Mouse (Mus musculus) hindbrain, embryonic 10.5 days (tissue): ENCODE data around the gene Elp5. TPM values are rescaled to one million over a fixed set of nuclear protein-coding genes. Genes with fewer than 3 reads are reported as not detected.
"Not testable (repeated sequence)": the region's sequence is repeated elsewhere in the genome, so short reads cannot be mapped to it uniquely, and the experiment has no call there.

Experiments used
- DNase-seq: peaks from one replicate; pipeline ENCODE4 v3.0.0-alpha.2; 2017; ENCODE audit warnings: low spot score
- H3K27ac ChIP-seq: fragments of 300-500 bp; sonication (generic); 2 replicates; pipeline ENCODE4 v1.5.1; 2016; ENCODE audit warnings: mild to moderate bottlenecking, moderate library complexity
- H3K27me3 ChIP-seq: fragments of 300-500 bp; sonication (generic); 2 replicates; pipeline ENCODE4 v1.6.1; 2016; ENCODE audit warnings: mild to moderate bottlenecking; ENCODE audit not compliant: poor library complexity, insufficient read depth, severe bottlenecking
- H3K36me3 ChIP-seq: fragments of 300-500 bp; sonication (generic); 2 replicates; pipeline ENCODE4 v1.6.1; 2016; ENCODE audit warnings: mild to moderate bottlenecking, moderate library complexity
- H3K4me1 ChIP-seq: fragments of 300-500 bp; sonication (generic); replicated peaks from 2 replicates; pipeline ENCODE4 v1.6.1; 2016; ENCODE audit warnings: mild to moderate bottlenecking
- H3K4me3 ChIP-seq: fragments of 300-500 bp; sonication (generic); 2 replicates; pipeline ENCODE4 v1.5.1; 2016; ENCODE audit warnings: mild to moderate bottlenecking, moderate library complexity
- H3K9me3 ChIP-seq: fragments of 300-500 bp; sonication (generic); 2 replicates; pipeline ENCODE4 v1.6.1; 2016; ENCODE audit warnings: mild to moderate bottlenecking, moderate library complexity
- WGBS: fragments of 180-500 bp; shearing (Covaris S2); methylation state at CpG from one replicate; pipeline ENCODE4 v1.1.7; 2016; 5-methylcytosine and 5-hydroxymethylcytosine counted together
- polyA plus RNA-seq: library from polyadenylated mRNA; unstranded; fragments of >200 nt; fragmentation: Nextera tagmentation; extraction: Ambion mirVana; gene quantifications from 2 replicates; pipeline ENCODE4 v1.2.1, GENCODE M21; 2016

Elp5 gene
- polyA plus RNA-seq, 1 experiment from 2014 or later, result 167 TPM

DNA sequence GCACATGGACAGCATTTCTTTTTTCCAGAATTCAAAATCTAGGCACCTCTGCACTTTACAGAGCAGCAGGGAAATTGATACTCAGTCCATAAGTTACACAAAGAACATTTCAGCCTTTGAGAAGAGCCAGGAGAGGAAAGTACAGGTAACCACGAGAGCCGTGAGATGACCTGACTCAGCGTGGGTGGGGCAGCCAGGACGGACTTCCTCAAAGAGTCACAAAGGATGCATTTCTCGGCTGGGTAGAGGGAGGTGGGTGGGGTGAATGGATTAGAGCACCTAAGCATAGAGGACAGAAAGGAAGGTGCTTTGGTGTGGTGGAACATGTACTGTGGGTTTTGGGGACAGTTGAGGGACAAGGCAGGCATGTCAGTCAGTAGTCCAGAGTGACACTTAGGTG, 20.5 kb downstream of the Elp5 start:
- DNase-seq, result no peak
- Histone ChIP-seq H3K27me3 (peaks cover 69% of the 10 kb centered on the region), H3K9me3 (no peaks in the 10 kb centered on the region), H3K36me3 (no peaks in the 10 kb centered on the region), H3K4me3 (no peak overlapping the region), H3K4me1 (peaks cover 15% of the 10 kb centered on the region), H3K27ac (no peak overlapping the region)
- 55% methylated on average over 5 of the region's 5 CpGs for WGBS

DNA sequence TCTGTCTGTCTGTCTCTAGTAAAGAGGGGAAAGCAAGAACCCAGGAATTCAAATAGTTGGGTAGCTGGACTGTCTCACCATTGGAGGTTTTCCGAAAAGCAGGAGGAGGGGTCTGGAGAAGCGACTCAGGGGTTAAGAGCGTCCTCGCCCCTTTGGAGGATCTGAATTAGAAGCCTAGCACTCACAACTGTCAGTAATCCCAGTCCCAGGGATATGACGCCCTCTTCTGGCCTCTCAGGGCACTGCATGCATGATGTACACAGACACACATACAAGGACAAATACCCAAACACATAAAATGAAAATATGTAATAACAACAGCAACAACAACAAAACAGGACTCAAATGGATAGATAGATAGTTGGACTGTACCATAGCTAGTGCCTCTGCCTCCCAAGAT, 21.7 kb downstream of the Elp5 start:
- H3K27me3 ChIP-seq, result peaks cover 57% of the 10 kb centered on the region
- WGBS, result 27% methylated on average over 5 of the region's 5 CpGs
- no peak for DNase-seq
- H3K36me3 ChIP-seq, result no peaks in the 10 kb centered on the region
- peaks cover 5% of the 10 kb centered on the region for H3K4me1 ChIP-seq
- no peak overlapping the region for H3K4me3 ChIP-seq
- H3K27ac ChIP-seq, result no peak overlapping the region
- H3K9me3 ChIP-seq, result no peaks in the 10 kb centered on the region

DNA sequence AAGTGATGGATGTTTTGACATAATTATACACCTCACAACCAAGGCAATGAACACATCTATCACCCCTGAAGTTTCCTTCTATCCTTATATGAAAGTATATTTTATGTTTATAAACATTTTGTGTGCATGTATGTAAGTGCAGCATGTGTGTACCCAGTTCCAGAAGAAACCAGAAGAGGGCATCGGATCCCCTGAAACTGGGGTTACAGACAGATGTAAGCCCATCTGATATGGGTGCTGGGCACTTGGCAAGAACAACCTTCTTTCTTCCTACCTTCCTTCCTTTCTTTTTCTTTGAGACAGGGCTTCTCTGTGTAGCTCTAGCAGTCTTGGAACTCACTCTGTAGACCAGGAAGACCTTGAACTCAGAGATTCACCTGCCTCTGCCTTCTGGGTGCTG, 26.1 kb downstream of the Elp5 start:
- no peak overlapping the region for H3K4me3 ChIP-seq
- no peaks in the 10 kb centered on the region for H3K9me3 ChIP-seq
- no peaks in the 10 kb centered on the region for H3K36me3 ChIP-seq
- DNase-seq, result no peak
- WGBS, result 65% methylated on average over 1 of the region's 1 CpGs
- no peaks in the 10 kb centered on the region for H3K4me1 ChIP-seq
- peaks cover 16% of the 10 kb centered on the region; the same call in 1 of the 2 replicates for H3K27me3 ChIP-seq
- no peak overlapping the region for H3K27ac ChIP-seq

DNA sequence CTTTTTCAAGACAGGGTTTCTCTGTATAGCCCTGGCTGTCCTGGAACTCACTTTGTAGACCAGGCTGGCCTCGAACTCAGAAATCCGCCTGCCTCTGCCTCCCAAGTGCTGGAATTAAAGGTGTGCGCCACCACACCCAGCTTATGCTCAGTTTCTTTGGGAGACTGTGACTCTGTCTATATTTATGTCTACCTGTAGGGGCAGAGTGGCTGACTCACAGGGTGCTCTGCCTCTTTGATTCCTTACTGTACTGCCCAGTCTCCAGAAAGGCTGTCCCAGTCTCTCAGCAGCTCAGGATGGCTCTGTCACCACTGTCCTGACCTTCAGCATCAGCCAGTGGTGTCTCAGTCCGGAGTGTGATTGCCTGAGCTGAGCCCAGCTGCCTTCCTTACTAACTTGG, 26.7 kb downstream of the Elp5 start:
- not testable (repeated sequence) for H3K4me1 ChIP-seq, H3K4me3 ChIP-seq, DNase-seq, H3K27ac ChIP-seq, H3K9me3 ChIP-seq, H3K36me3 ChIP-seq
- peaks cover 18% of the 10 kb centered on the region for H3K27me3 ChIP-seq
- WGBS, result 81% methylated on average over 4 of the region's 4 CpGs

DNA sequence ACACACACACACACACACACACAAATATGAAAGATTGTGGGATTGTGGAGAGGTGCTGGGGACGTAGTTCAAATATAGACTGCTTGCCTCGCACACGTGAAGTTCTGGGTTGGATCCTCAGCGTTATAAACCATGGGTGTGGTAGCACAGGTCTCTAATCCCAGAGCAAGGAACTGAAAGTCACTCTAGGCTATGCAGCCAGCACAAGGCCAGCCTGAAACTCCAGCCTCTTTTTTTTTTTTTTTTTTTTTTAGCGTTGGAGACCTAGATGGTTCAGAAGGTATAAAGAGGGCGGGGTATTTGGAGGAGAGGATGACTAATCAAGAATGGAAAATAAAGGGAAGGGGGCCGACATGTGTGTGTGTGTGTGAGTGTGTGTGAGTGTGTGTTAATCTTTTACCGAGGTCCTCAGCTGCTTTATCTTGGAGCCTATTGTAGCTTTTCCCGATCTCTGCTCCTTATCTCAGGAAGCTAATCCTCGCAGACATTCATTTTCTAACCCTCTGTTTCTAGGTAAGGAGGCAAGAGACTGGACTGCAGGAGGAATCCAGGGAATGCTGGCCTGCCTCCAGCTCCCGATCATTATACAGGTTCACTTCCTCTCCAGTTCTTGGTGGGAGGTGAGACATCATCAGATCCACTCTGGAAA, 28.9 kb downstream of the Elp5 start:
- H3K4me1 ChIP-seq, result peaks cover 7% of the 10 kb centered on the region
- H3K27ac ChIP-seq, result no peak overlapping the region
- DNase-seq, result no peak
- H3K27me3 ChIP-seq, result peaks cover 10% of the 10 kb centered on the region
- H3K36me3 ChIP-seq, result no peaks in the 10 kb centered on the region
- WGBS, result 68% methylated on average over 11 of the region's 11 CpGs
- no peak overlapping the region for H3K4me3 ChIP-seq
- no peaks in the 10 kb centered on the region for H3K9me3 ChIP-seq

DNA sequence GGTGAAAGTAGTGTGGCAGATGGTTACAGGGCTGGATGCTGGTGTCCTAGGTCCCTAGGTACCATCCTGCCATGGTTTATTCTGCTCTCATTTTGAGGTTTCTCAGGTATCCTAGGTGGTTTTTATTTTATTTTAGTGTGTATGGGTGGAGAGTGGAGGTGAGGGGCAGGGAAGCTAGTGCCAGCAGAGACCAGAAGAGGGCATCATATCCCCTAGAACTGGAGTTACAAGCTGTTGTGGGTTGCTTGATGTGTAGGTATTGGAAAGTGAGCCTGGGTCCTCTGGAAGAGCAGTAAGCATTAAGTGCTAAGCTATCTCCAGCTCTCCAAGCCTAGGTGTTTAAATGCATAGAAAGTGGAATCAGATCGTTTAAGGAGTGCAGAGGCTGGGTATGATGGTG, 30.0 kb downstream of the Elp5 start:
- 37% methylated on average over 1 of the region's 1 CpGs for WGBS
- H3K27me3 ChIP-seq, result peaks cover 10% of the 10 kb centered on the region
- H3K27ac ChIP-seq, result no peak overlapping the region
- DNase-seq, result no peak
- H3K4me1 ChIP-seq, result peaks cover 18% of the 10 kb centered on the region
- H3K36me3 ChIP-seq, result no peaks in the 10 kb centered on the region
- no peaks in the 10 kb centered on the region for H3K9me3 ChIP-seq
- H3K4me3 ChIP-seq, result no peak overlapping the region

DNA sequence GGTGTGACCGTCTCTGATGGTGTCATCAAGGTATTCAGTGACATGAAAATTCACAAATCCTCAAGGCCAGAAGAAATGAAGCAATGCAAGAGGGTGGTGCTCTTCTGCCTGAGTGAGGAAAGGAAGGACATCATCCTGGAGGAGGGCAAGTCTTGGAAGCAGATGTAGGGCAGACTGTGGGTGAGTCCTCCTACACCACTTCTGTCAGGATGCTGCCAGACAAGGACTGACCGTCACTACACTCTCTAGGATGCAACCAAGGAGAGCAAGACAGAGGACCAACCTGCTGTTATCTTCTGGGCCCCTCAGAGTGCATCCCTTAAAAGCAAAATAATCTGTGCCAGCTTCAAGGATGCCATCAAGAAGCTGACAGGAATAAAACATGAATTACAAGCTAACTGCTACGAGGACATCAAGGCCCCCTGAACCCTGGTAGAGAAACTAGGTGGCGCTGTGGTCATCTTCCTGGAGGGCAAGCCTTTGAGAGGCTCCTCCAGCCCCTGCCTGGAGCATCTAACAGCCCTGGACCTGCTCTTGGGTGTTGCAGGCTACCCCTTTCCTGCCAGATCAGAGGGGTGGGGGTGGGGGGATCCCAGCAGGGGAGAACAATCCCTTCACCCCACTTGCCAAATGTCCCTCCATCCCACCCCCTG, 31.4 kb downstream of the Elp5 start:
- Histone ChIP-seq H3K27ac (no peak overlapping the region), H3K27me3 (peaks cover 10% of the 10 kb centered on the region), H3K4me1 (peaks cover 29% of the 10 kb centered on the region), H3K36me3 (peaks cover 5% of the 10 kb centered on the region), H3K4me3 (no peak overlapping the region), H3K9me3 (no peaks in the 10 kb centered on the region)
- 44% methylated on average over 4 of the region's 4 CpGs for WGBS
- peak; percentile 24 for DNase-seq

DNA sequence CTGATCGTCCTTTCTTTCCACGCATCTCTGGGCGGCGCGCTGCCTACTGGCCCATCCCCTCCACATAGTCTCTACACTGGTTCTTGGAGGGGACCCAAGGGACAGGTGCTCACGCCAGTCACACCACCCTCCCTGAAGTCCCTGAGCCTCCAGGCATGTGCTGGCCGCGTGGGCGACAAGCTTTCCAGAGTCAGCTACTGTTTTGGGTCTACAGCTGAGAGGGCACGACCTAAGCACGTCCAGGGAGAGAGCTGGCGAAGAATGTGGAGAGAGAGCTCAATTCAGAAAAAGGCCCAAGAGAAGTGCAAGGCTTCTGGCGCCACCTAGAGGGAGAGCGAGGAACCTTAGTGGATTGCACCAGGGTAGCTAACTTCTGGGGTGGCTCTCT, 33.6 kb downstream of the Elp5 start:
- H3K36me3 ChIP-seq, result peaks cover 26% of the 10 kb centered on the region
- no peaks in the 10 kb centered on the region for H3K9me3 ChIP-seq
- under 1% methylated on average over 14 of the region's 14 CpGs for WGBS
- peak overlapping the region; percentile 95 for H3K27ac ChIP-seq
- peak overlapping the region; percentile 60 for H3K4me3 ChIP-seq
- peaks cover 31% of the 10 kb centered on the region for H3K4me1 ChIP-seq
- DNase-seq, result peak; percentile 91
- peaks cover 14% of the 10 kb centered on the region for H3K27me3 ChIP-seq

- Histone ChIP-seq H3K36me3 (peaks cover 31% of the 10 kb centered on the region), H3K4me1 (peaks cover 31% of the 10 kb centered on the region), H3K27me3 (peaks cover 14% of the 10 kb centered on the region), H3K4me3 (peak within 1 kb of the TSS; percentile 60), H3K9me3 (no peaks in the 10 kb centered on the region), H3K27ac (peak within 1 kb of the TSS; percentile 95)
- DNase-seq, result peak; percentile 97
- under 1% methylated on average over 34 of the region's 34 CpGs for WGBS
Observed at GRCm38 (mm10) chr11:69948066-69948762, 34.1 kb downstream of the Elp5 start, which contains the start of gene Slc2a4. Gene Slc2a4, minus strand, starts transcription at chr11:69948188.

DNA sequence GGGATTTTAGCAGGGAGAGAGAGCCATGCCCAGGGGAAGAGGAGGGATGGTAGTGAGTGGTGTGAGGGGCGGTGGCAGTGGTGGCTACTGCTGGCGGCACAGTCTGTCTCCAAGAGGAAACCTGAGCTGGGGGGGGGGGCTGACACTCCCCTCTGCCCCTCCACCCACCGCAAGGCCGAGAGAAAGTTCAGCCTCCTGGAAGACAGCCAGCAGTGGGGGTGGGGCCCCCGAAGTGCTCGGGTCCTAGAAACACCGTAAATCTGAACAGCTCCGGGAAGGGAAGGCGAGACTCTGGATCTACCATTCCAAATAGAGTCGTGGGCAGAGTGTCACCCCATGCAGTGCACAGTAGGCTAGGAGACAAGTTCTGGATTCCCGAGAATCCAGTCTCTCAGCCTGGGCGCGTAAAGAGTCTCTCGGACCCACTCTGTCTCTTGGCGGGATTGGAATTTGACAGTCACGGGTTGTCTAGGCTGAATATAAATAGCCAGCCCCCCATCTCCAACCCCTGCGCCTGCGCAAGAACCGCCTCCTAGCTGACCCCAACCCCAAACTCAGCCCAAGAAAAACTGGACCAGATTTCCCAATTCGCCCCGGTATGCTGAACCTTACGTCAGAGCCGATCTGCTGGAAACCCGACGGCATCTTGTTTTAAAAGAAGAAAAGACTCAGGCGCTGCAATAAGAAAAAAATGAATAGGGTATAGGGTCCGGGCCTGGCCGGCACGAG, 34.8 kb downstream of the Elp5 start:
- Histone ChIP-seq H3K4me1 (peaks cover 31% of the 10 kb centered on the region), H3K27me3 (peaks cover 19% of the 10 kb centered on the region), H3K36me3 (peaks cover 38% of the 10 kb centered on the region), H3K9me3 (no peaks in the 10 kb centered on the region), H3K4me3 (peak overlapping the region; percentile 60), H3K27ac (peak overlapping the region; percentile 95)
- peak; percentile 47 for DNase-seq
- 3% methylated on average over 29 of the region's 29 CpGs for WGBS

- no peak for DNase-seq
- 93% methylated on average over 18 of the region's 18 CpGs for WGBS
- Histone ChIP-seq H3K4me1 (peaks cover 31% of the 10 kb centered on the region), H3K36me3 (peaks cover 45% of the 10 kb centered on the region), H3K27ac (peak overlapping the region; percentile 29; the same call in 1 of the 2 replicates), H3K27me3 (peaks cover 16% of the 10 kb centered on the region), H3K4me3 (peak overlapping the region; percentile 60; the same call in 1 of the 2 replicates), H3K9me3 (no peaks in the 10 kb centered on the region)
Observed at GRCm38 (mm10) chr11:69945997-69946891, 36.1 kb downstream of the Elp5 start.

DNA sequence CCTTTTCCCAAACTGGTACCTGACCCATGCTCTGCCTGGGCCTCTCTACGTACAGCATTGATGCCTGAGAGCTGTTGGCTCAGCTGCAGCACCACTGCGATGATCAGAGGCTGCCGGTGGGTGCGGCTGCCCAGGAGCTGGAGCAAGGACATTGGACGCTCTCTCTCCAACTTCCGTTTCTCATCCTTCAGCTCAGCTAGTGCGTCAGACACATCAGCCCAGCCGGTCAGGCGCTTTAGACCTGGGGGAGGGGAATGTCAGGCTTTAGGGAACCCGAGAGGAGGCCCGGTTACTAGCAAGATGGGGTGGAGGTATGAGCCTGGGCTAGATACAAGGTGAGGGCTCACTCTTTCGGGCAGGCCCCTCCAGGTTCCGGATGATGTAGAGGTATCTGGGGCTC, 37.1 kb downstream of the Elp5 start:
- no peak for DNase-seq
- no peak overlapping the region for H3K27ac ChIP-seq
- whole genome bisulfite sequencing, result 80% methylated on average over 13 of the region's 13 CpGs
- no peaks in the 10 kb centered on the region for H3K9me3 ChIP-seq
- peaks cover 45% of the 10 kb centered on the region for H3K36me3 ChIP-seq
- peaks cover 10% of the 10 kb centered on the region for H3K27me3 ChIP-seq
- peaks cover 31% of the 10 kb centered on the region for H3K4me1 ChIP-seq
- peak overlapping the region; percentile 60; the same call in 1 of the 2 replicates for H3K4me3 ChIP-seq
